Mouse (Mus musculus): ENCODE measurements around the gene C130026I21Rik. TPM values are rescaled to one million over a fixed set of nuclear protein-coding genes. Genes with fewer than 3 reads are reported as not detected.
"Not testable (repeated sequence)": the region's sequence is repeated elsewhere in the genome, so short reads cannot be mapped to it uniquely, and the experiment has no call there.

C130026I21Rik gene
- polyA plus RNA-seq, 1 experiment = 2.4 TPM

- H3K9ac ChIP-seq (ENCODE audit: low read depth, poor library complexity, severe bottlenecking); H3K27me3 ChIP-seq (ENCODE audit: control insufficient read depth, insufficient read depth, low read length, poor library complexity, severe bottlenecking); H3K9me3 ChIP-seq (replicated peaks; ENCODE audit: control insufficient read depth, insufficient read depth, low read length, poor library complexity, severe bottlenecking); H3K4me3 ChIP-seq (ENCODE audit: low read depth, low read length); H3K4me1 ChIP-seq (ENCODE audit: control insufficient read depth, insufficient read depth, low read length); H3K36me3 ChIP-seq (ENCODE audit: control insufficient read depth, insufficient read depth, low read length, poor library complexity, severe bottlenecking); H3K27ac ChIP-seq (ENCODE audit: insufficient read depth, low read length): not testable (repeated sequence)
Observed at GRCm38 (mm10) chr1:85155151-85155550, 115.2 kb downstream of the C130026I21Rik start.

- H3K4me1 ChIP-seq (ENCODE audit: control insufficient read depth, insufficient read depth, low read length); H3K27ac ChIP-seq (ENCODE audit: insufficient read depth, low read length); H3K9ac ChIP-seq (ENCODE audit: low read depth, poor library complexity, severe bottlenecking); H3K36me3 ChIP-seq (ENCODE audit: control insufficient read depth, insufficient read depth, low read length, poor library complexity, severe bottlenecking); H3K9me3 ChIP-seq (replicated peaks; ENCODE audit: control insufficient read depth, insufficient read depth, low read length, poor library complexity, severe bottlenecking); H3K27me3 ChIP-seq (ENCODE audit: control insufficient read depth, insufficient read depth, low read length, poor library complexity, severe bottlenecking); H3K4me3 ChIP-seq (ENCODE audit: low read depth, low read length): not testable (repeated sequence)
Observed at GRCm38 (mm10) chr1:85133671-85134070, 136.7 kb downstream of the C130026I21Rik start.

- H3K4me3 ChIP-seq (ENCODE audit: low read depth, low read length); H3K9me3 ChIP-seq (replicated peaks; ENCODE audit: control insufficient read depth, insufficient read depth, low read length, poor library complexity, severe bottlenecking); H3K9ac ChIP-seq (ENCODE audit: low read depth, poor library complexity, severe bottlenecking); H3K4me1 ChIP-seq (ENCODE audit: control insufficient read depth, insufficient read depth, low read length); H3K27me3 ChIP-seq (ENCODE audit: control insufficient read depth, insufficient read depth, low read length, poor library complexity, severe bottlenecking); H3K36me3 ChIP-seq (ENCODE audit: control insufficient read depth, insufficient read depth, low read length, poor library complexity, severe bottlenecking); H3K27ac ChIP-seq (ENCODE audit: insufficient read depth, low read length): not testable (repeated sequence)
Observed at GRCm38 (mm10) chr1:85121841-85122240, 148.5 kb downstream of the C130026I21Rik start.

GRCm38 (mm10) chr1:85118341-85118740 lies 152.0 kb downstream of the C130026I21Rik start:
- H3K36me3 ChIP-seq (ENCODE audit: control insufficient read depth, insufficient read depth, low read length, poor library complexity, severe bottlenecking); H3K4me1 ChIP-seq (ENCODE audit: control insufficient read depth, insufficient read depth, low read length); H3K9ac ChIP-seq (ENCODE audit: low read depth, poor library complexity, severe bottlenecking); H3K9me3 ChIP-seq (replicated peaks; ENCODE audit: control insufficient read depth, insufficient read depth, low read length, poor library complexity, severe bottlenecking); H3K27me3 ChIP-seq (ENCODE audit: control insufficient read depth, insufficient read depth, low read length, poor library complexity, severe bottlenecking); H3K4me3 ChIP-seq (ENCODE audit: low read depth, low read length); H3K27ac ChIP-seq (ENCODE audit: insufficient read depth, low read length): not testable (repeated sequence)

GRCm38 (mm10) chr1:85117537-85117936 lies 152.8 kb downstream of the C130026I21Rik start:
- H3K4me3 ChIP-seq (ENCODE audit: low read depth, low read length); H3K27ac ChIP-seq (ENCODE audit: insufficient read depth, low read length); H3K9me3 ChIP-seq (replicated peaks; ENCODE audit: control insufficient read depth, insufficient read depth, low read length, poor library complexity, severe bottlenecking); H3K27me3 ChIP-seq (ENCODE audit: control insufficient read depth, insufficient read depth, low read length, poor library complexity, severe bottlenecking); H3K4me1 ChIP-seq (ENCODE audit: control insufficient read depth, insufficient read depth, low read length); H3K9ac ChIP-seq (ENCODE audit: low read depth, poor library complexity, severe bottlenecking); H3K36me3 ChIP-seq (ENCODE audit: control insufficient read depth, insufficient read depth, low read length, poor library complexity, severe bottlenecking): not testable (repeated sequence)

- H3K27me3 ChIP-seq (ENCODE audit: control insufficient read depth, insufficient read depth, low read length, poor library complexity, severe bottlenecking); H3K4me3 ChIP-seq (ENCODE audit: low read depth, low read length); H3K36me3 ChIP-seq (ENCODE audit: control insufficient read depth, insufficient read depth, low read length, poor library complexity, severe bottlenecking); H3K9ac ChIP-seq (ENCODE audit: low read depth, poor library complexity, severe bottlenecking); H3K9me3 ChIP-seq (replicated peaks; ENCODE audit: control insufficient read depth, insufficient read depth, low read length, poor library complexity, severe bottlenecking); H3K27ac ChIP-seq (ENCODE audit: insufficient read depth, low read length); H3K4me1 ChIP-seq (ENCODE audit: control insufficient read depth, insufficient read depth, low read length): not testable (repeated sequence)
Observed at GRCm38 (mm10) chr1:85114666-85115402, 155.5 kb downstream of the C130026I21Rik start.

- H3K27ac ChIP-seq (ENCODE audit: insufficient read depth, low read length); H3K4me1 ChIP-seq (ENCODE audit: control insufficient read depth, insufficient read depth, low read length); H3K4me3 ChIP-seq (ENCODE audit: low read depth, low read length); H3K9me3 ChIP-seq (replicated peaks; ENCODE audit: control insufficient read depth, insufficient read depth, low read length, poor library complexity, severe bottlenecking); H3K9ac ChIP-seq (ENCODE audit: low read depth, poor library complexity, severe bottlenecking); H3K36me3 ChIP-seq (ENCODE audit: control insufficient read depth, insufficient read depth, low read length, poor library complexity, severe bottlenecking); H3K27me3 ChIP-seq (ENCODE audit: control insufficient read depth, insufficient read depth, low read length, poor library complexity, severe bottlenecking): not testable (repeated sequence)
Observed at GRCm38 (mm10) chr1:85114078-85114477, 156.3 kb downstream of the C130026I21Rik start.

- not testable (repeated sequence) for H3K4me1 ChIP-seq (ENCODE audit: control insufficient read depth, insufficient read depth, low read length); H3K27ac ChIP-seq (ENCODE audit: insufficient read depth, low read length); H3K36me3 ChIP-seq (ENCODE audit: control insufficient read depth, insufficient read depth, low read length, poor library complexity, severe bottlenecking); H3K27me3 ChIP-seq (ENCODE audit: control insufficient read depth, insufficient read depth, low read length, poor library complexity, severe bottlenecking); H3K4me3 ChIP-seq (ENCODE audit: low read depth, low read length); H3K9me3 ChIP-seq (replicated peaks; ENCODE audit: control insufficient read depth, insufficient read depth, low read length, poor library complexity, severe bottlenecking); H3K9ac ChIP-seq (ENCODE audit: low read depth, poor library complexity, severe bottlenecking)
Observed at GRCm38 (mm10) chr1:85112889-85113288, 157.5 kb downstream of the C130026I21Rik start.

- not testable (repeated sequence) for H3K27me3 ChIP-seq (ENCODE audit: control insufficient read depth, insufficient read depth, low read length, poor library complexity, severe bottlenecking); H3K9ac ChIP-seq (ENCODE audit: low read depth, poor library complexity, severe bottlenecking); H3K27ac ChIP-seq (ENCODE audit: insufficient read depth, low read length); H3K36me3 ChIP-seq (ENCODE audit: control insufficient read depth, insufficient read depth, low read length, poor library complexity, severe bottlenecking); H3K4me1 ChIP-seq (ENCODE audit: control insufficient read depth, insufficient read depth, low read length); H3K9me3 ChIP-seq (replicated peaks; ENCODE audit: control insufficient read depth, insufficient read depth, low read length, poor library complexity, severe bottlenecking); H3K4me3 ChIP-seq (ENCODE audit: low read depth, low read length)
Observed at GRCm38 (mm10) chr1:85112266-85112665, 158.1 kb downstream of the C130026I21Rik start.

- H3K36me3 ChIP-seq (ENCODE audit: control insufficient read depth, insufficient read depth, low read length, poor library complexity, severe bottlenecking); H3K27ac ChIP-seq (ENCODE audit: insufficient read depth, low read length); H3K9ac ChIP-seq (ENCODE audit: low read depth, poor library complexity, severe bottlenecking); H3K9me3 ChIP-seq (replicated peaks; ENCODE audit: control insufficient read depth, insufficient read depth, low read length, poor library complexity, severe bottlenecking); H3K4me3 ChIP-seq (ENCODE audit: low read depth, low read length); H3K27me3 ChIP-seq (ENCODE audit: control insufficient read depth, insufficient read depth, low read length, poor library complexity, severe bottlenecking); H3K4me1 ChIP-seq (ENCODE audit: control insufficient read depth, insufficient read depth, low read length): not testable (repeated sequence)
Observed at GRCm38 (mm10) chr1:85111572-85111971, 158.8 kb downstream of the C130026I21Rik start.
